Mouse (Mus musculus) liver, adult 2 months (tissue): ENCODE measurements at regions not wholly inside any gene's neighbourhood (a gene's known extent, or its start where the extent isn't known, plus 50 kb on each side); places are given as distances from the start of the nearest gene placed in this dataset.
A peak's percentile ranks its signal among the peaks of the same experiment; 100 is the strongest.

ENCODE experiments used
- DNase-seq: peaks from one replicate; pipeline ENCODE4 v3.0.0-alpha.2; 2011; ENCODE audit warnings: low read depth, low spot score; ENCODE audit errors: extremely low read depth
- H3K27ac ChIP-seq: fragments of 200-500 bp; replicated peaks from 2 replicates; pipeline ENCODE4 v1.5.1; 2012; ENCODE audit warnings: low read depth, mild to moderate bottlenecking, control low read depth, inconsistent platforms, low read length; ENCODE audit not compliant: insufficient read depth
- H3K27me3 ChIP-seq: fragments of 200-500 bp; 2 replicates; pipeline ENCODE4 v1.6.1; 2012; ENCODE audit warnings: mild to moderate bottlenecking, moderate library complexity, low read length, inconsistent platforms; ENCODE audit not compliant: control insufficient read depth, insufficient read depth
- H3K36me3 ChIP-seq: fragments of 200-500 bp; 2 replicates; pipeline ENCODE4 v1.6.1; 2012; ENCODE audit warnings: low read length, inconsistent platforms; ENCODE audit not compliant: control insufficient read depth, insufficient read depth
- H3K4me1 ChIP-seq: fragments of 200-500 bp; 2 replicates; pipeline ENCODE4 v1.6.1; 2011; ENCODE audit warnings: low read length; ENCODE audit not compliant: control insufficient read depth, insufficient read depth
- H3K4me3 ChIP-seq: fragments of 200-500 bp; 2 replicates; pipeline ENCODE4 v1.5.1; 2011; ENCODE audit warnings: low read depth, mild to moderate bottlenecking, control low read depth, low read length, moderate library complexity; ENCODE audit not compliant: insufficient read depth
- H3K79me2 ChIP-seq: fragments of 200-500 bp; 2 replicates; pipeline ENCODE4 v1.6.1; 2012; ENCODE audit warnings: inconsistent platforms, mild to moderate bottlenecking, low read length, moderate library complexity; ENCODE audit not compliant: control insufficient read depth, insufficient read depth
- H3K9ac ChIP-seq: fragments of 200-500 bp; 2 replicates; pipeline ENCODE4 v1.6.1; 2012; ENCODE audit warnings: low read depth, mild to moderate bottlenecking, control low read depth, inconsistent platforms, low read length
- CTCF ChIP-seq: fragments of 200-500 bp; IDR thresholded peaks from 2 replicates; pipeline ENCODE4 v1.5.1; 2011; ENCODE audit warnings: low read depth, low read length, control low read depth
- POLR2A ChIP-seq: fragments of 200-500 bp; IDR thresholded peaks from 2 replicates; pipeline ENCODE4 v1.6.1; 2011; ENCODE audit warnings: low read length, control low read depth; ENCODE audit not compliant: insufficient read depth; ENCODE audit errors: extremely low read depth
- WGBS: fragments of 180-500 bp; shearing (Covaris S2); methylation state at CpG from one replicate; pipeline ENCODE4 v1.1.7; 2018; 5-methylcytosine and 5-hydroxymethylcytosine counted together

DNA sequence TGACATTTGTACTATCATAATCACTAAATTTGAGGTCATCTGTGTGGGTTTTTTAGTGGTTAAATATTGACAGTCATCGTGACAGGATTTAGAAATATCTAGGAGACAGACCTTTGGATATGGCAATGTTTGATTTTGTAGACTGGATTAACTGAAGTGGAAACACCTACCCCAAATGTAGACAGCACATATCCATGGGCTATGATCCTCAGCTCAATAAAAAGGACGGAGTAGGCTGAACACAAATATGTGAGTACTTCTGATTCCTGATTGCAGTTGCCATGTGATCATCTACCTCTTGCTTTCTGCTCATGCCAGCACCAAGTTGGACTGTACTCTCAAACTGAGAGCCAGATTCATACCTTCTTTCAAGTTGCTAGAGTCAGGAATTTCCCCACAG lies 674.4 kb downstream of the Kcna4 start:
- Histone ChIP-seq H3K27me3 (no peaks in the 10 kb centered on the region), H3K9ac (no peak overlapping the region), H3K79me2 (no peaks in the 10 kb centered on the region), H3K36me3 (no peaks in the 10 kb centered on the region), H3K4me3 (no peak overlapping the region), H3K4me1 (peaks cover 7% of the 10 kb centered on the region), H3K27ac (no peak overlapping the region)
- 28% methylated on average over 2 of the region's 2 CpGs for WGBS
- TF ChIP-seq CTCF = no peak
- DNase-seq = peak; percentile 99

GRCm38 (mm10) chr2:107965336-107966306 lies 675.2 kb downstream of the Kcna4 start:
- no peaks in the 10 kb centered on the region for H3K36me3 ChIP-seq
- 81% methylated on average over 7 of the region's 7 CpGs for WGBS
- H3K27ac ChIP-seq = 0 out of 2 replicates have a peak overlapping the region, but pooled peaks have one; percentile 10
- no peak for TF ChIP-seq POLR2A
- TF ChIP-seq CTCF = no peak
- H3K27me3 ChIP-seq = no peaks in the 10 kb centered on the region
- H3K79me2 ChIP-seq = no peaks in the 10 kb centered on the region
- DNase-seq = no peak
- no peak overlapping the region for H3K4me3 ChIP-seq
- peaks cover 7% of the 10 kb centered on the region for H3K4me1 ChIP-seq
- H3K9ac ChIP-seq = no peak overlapping the region

DNA sequence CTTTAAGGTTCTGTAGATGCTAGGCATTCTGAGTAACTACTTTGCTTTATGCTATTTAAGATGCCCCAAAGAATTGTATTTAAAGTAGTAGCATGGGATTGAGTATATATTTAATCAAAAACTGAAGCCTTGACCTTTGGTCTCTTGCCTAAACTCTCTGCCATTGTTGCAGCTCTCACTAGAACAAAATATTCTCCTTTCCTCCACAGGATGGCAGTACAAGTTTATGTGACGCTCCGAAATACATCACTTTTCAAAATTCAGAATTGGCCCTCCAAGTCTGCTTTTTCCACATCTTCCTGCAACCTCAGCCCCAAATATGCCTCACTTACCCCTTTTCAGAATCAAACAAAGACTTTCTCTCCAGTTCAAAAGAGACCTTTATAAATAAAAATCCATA lies 678.1 kb downstream of the Kcna4 start:
- Histone ChIP-seq H3K36me3 (no peaks in the 10 kb centered on the region), H3K79me2 (no peaks in the 10 kb centered on the region), H3K4me3 (no peak overlapping the region), H3K9ac (no peak overlapping the region), H3K27ac (no peak overlapping the region), H3K27me3 (no peaks in the 10 kb centered on the region), H3K4me1 (peaks cover 7% of the 10 kb centered on the region)
- peak; percentile 73 for DNase-seq
- WGBS = 61% methylated on average over 2 of the region's 2 CpGs
- TF ChIP-seq CTCF = peak; percentile 21; the same call in 1 of the 2 replicates
- TF ChIP-seq POLR2A = no peak

GRCm38 (mm10) chr2:107969526-107969925 lies 679.1 kb downstream of the Kcna4 start:
- Histone ChIP-seq H3K9ac (no peak overlapping the region), H3K79me2 (no peaks in the 10 kb centered on the region), H3K36me3 (no peaks in the 10 kb centered on the region), H3K4me3 (no peak overlapping the region), H3K4me1 (peaks cover 7% of the 10 kb centered on the region), H3K27ac (no peak overlapping the region), H3K27me3 (no peaks in the 10 kb centered on the region)
- 82% methylated on average over 2 of the region's 2 CpGs for WGBS
- TF ChIP-seq POLR2A = no peak
- DNase-seq = peak; percentile 13

- WGBS = 69% methylated on average over 4 of the region's 4 CpGs
- TF ChIP-seq CTCF (no peak), POLR2A (no peak)
- H3K79me2 ChIP-seq = no peaks in the 10 kb centered on the region
These were observed 683.1 kb downstream of the Kcna4 start for GRCm38 (mm10) chr2:107973528-107973927.

GRCm38 (mm10) chr2:107994831-107995230 lies 704.4 kb downstream of the Kcna4 start:
- 61% methylated on average over 6 of the region's 6 CpGs for WGBS
- H3K9ac ChIP-seq = no peak overlapping the region

More at GRCm38 (mm10) chr2:107973528-107973927, 683.1 kb downstream of the Kcna4 start:
- no peak for DNase-seq
- no peak overlapping the region for H3K27ac ChIP-seq
- H3K36me3 ChIP-seq = no peaks in the 10 kb centered on the region
- H3K4me1 ChIP-seq = peaks cover 2% of the 10 kb centered on the region
- no peaks in the 10 kb centered on the region for H3K27me3 ChIP-seq
- H3K4me3 ChIP-seq = no peak overlapping the region
- no peak overlapping the region for H3K9ac ChIP-seq

More at GRCm38 (mm10) chr2:107994831-107995230, 704.4 kb downstream of the Kcna4 start:
- no peak overlapping the region for H3K27ac ChIP-seq
- no peak overlapping the region for H3K4me3 ChIP-seq
- no peaks in the 10 kb centered on the region for H3K27me3 ChIP-seq
- DNase-seq = no peak
- H3K79me2 ChIP-seq = no peaks in the 10 kb centered on the region
- TF ChIP-seq POLR2A (no peak), CTCF (no peak)
- no peaks in the 10 kb centered on the region for H3K4me1 ChIP-seq
- no peaks in the 10 kb centered on the region for H3K36me3 ChIP-seq
